Comparison of ENCODE assay signal across 8 mouse cellular contexts in genomic region chr2:11553471-11554400, GRCm38 (mm10). TPM values are rescaled to one million over a fixed set of nuclear protein-coding genes. Genes with fewer than 3 reads are reported as not detected.
A peak's percentile ranks its signal among the peaks of the same experiment; 100 is the strongest.
DNase-seq lines count a peak whose midpoint lies in the region; ATAC-seq and TF ChIP-seq lines count a peak whose summit lies in the region.

TSS of gene Pfkfb3 (minus strand) at chr2:11554077.

- no peak within 1 kb of the TSS for H3K27ac ChIP-seq in cerebellum, adult 2 months (ENCODE audit: insufficient read depth, low read length)
- H3K27ac ChIP-seq in lung, embryonic 14.5 days (ENCODE audit: low read depth), result no peak within 1 kb of the TSS
- no peak within 1 kb of the TSS for H3K27ac ChIP-seq in neural tube, embryonic 15.5 days (replicated peaks)

- ATAC-seq in frontal cortex, adult (ENCODE audit: low TSS enrichment), result peak; percentile 86
- ATAC-seq in hematopoietic stem cell, adult 5-6 weeks (replicated peaks in 1 of 2; ENCODE audit: insufficient read depth in 1 of 2, low FRiP score in 2 of 2, low TSS enrichment in 1 of 2, low read depth in 1 of 2, poor library complexity in 2 of 2, severe bottlenecking in 2 of 2), result peak; percentile 93 to 94
- ATAC-seq in lung, embryonic 14.5 days (ENCODE audit: insufficient read depth), result peak; percentile 89
- peak; percentile 89 for ATAC-seq in neural tube, embryonic 15.5 days (ENCODE audit: low FRiP score)

- no peak for TF ChIP-seq POLR2A in cerebellum, adult 2 months (IDR thresholded peaks at IDR 0.05; ENCODE audit: borderline replicate concordance, insufficient read depth, low read length)

- H3K4me3 ChIP-seq in E14TG2a.4 (replicated peaks; ENCODE audit: low read length), result peak within 1 kb of the TSS; percentile 84
- peak within 1 kb of the TSS; percentile 78 for H3K4me3 ChIP-seq in cerebellum, adult 2 months (replicated peaks; ENCODE audit: insufficient read depth, low read depth, low read length)
- H3K4me3 ChIP-seq in lung, embryonic 14.5 days (ENCODE audit: low read depth, low read length), result peak within 1 kb of the TSS; percentile 56
- peak within 1 kb of the TSS; percentile 57 for H3K4me3 ChIP-seq in neural tube, embryonic 15.5 days (replicated peaks)

- H3K4me1 ChIP-seq in E14TG2a.4 (replicated peaks; ENCODE audit: low read depth, low read length), result peaks cover 50% of the 10 kb centered on the region
- no peaks in the 10 kb centered on the region for H3K4me1 ChIP-seq in cerebellum, adult 2 months (ENCODE audit: control insufficient read depth, insufficient read depth, low read length)
- 0 out of 2 replicates have a peak, but pooled peaks cover 3% of the 10 kb centered on the region for H3K4me1 ChIP-seq in lung, embryonic 14.5 days (ENCODE audit: insufficient read depth)
- peaks cover 19% of the 10 kb centered on the region for H3K4me1 ChIP-seq in neural tube, embryonic 15.5 days

- no peak for TF ChIP-seq CTCF in E14TG2a.4 (conservative IDR thresholded peaks at IDR 0.05; ENCODE audit: low read length)
- no peak for TF ChIP-seq CTCF in cerebellum, adult 2 months (IDR thresholded peaks at IDR 0.05; ENCODE audit: borderline replicate concordance, insufficient read depth, low read depth, low read length)
- no peak for TF ChIP-seq CTCF in lung, embryonic 14.5 days (IDR thresholded peaks at IDR 0.05; ENCODE audit: low read depth)

- H3K27me3 ChIP-seq in E14TG2a.4 (ENCODE audit: insufficient read depth, low read length), result peaks cover 56% of the 10 kb centered on the region
- no peaks in the 10 kb centered on the region for H3K27me3 ChIP-seq in cerebellum, adult 2 months (ENCODE audit: control insufficient read depth, insufficient read depth, low read length)
- H3K27me3 ChIP-seq in lung, embryonic 14.5 days (ENCODE audit: insufficient read depth, low read length), result peaks cover 4% of the 10 kb centered on the region; the same call in 1 of the 2 replicates
- peaks cover 18% of the 10 kb centered on the region for H3K27me3 ChIP-seq in neural tube, embryonic 15.5 days (replicated peaks)

- H3K36me3 ChIP-seq in E14TG2a.4 (ENCODE audit: insufficient read depth, low read length), result no peaks in the 10 kb centered on the region
- no peaks in the 10 kb centered on the region for H3K36me3 ChIP-seq in lung, embryonic 14.5 days (ENCODE audit: insufficient read depth)
- H3K36me3 ChIP-seq in neural tube, embryonic 15.5 days, result no peaks in the 10 kb centered on the region

- DNase-seq in cerebellum, adult 2 months, result peak; percentile 68 to 70
- DNase-seq in layer of hippocampus, adult 8-10 months (ENCODE audit: low spot score in 2 of 2), result peak; percentile 50 to 57
- DNase-seq in lung, embryonic 14.5 days, result peak; percentile 86
- DNase-seq in thymus, adult 18-20 months, result peak; percentile 72 to 78

- WGBS in cerebellum, adult 2 months, result 3% methylated on average over 67 of the region's 67 CpGs
- WGBS in lung, embryonic 14.5 days, result 1% methylated on average over 60 of the region's 67 CpGs
- 1% methylated on average over 65 of the region's 67 CpGs for WGBS in neural tube, embryonic 15.5 days

- H3K4me2 ChIP-seq in lung, embryonic 14.5 days, result peak within 1 kb of the TSS; percentile 99
- H3K4me2 ChIP-seq in neural tube, embryonic 15.5 days, result peak within 1 kb of the TSS; percentile 94

- no peaks in the 10 kb centered on the region for H3K9me3 ChIP-seq in E14TG2a.4 (ENCODE audit: low read length)
- H3K9me3 ChIP-seq in lung, embryonic 14.5 days (ENCODE audit: low read depth, low read length), result no peaks in the 10 kb centered on the region
- H3K9me3 ChIP-seq in neural tube, embryonic 15.5 days (replicated peaks), result no peaks in the 10 kb centered on the region

- H3K9ac ChIP-seq in lung, embryonic 14.5 days, result peak within 1 kb of the TSS; percentile 65
- peak within 1 kb of the TSS; percentile 54 for H3K9ac ChIP-seq in neural tube, embryonic 15.5 days (replicated peaks)

RNA-seq across cellular contexts. Expression of gene Pfkfb3, which starts in this region (rescaled TPM):
- 33.8 and 38.2 TPM in 2 replicates for polyA plus RNA-seq in cerebellum, adult 2 months (2012; rRNA removed)
- 22.7 and 38.3 TPM in 2 replicates for total RNA-seq in hematopoietic stem cell, adult 5-6 weeks (2017)
- 10 to 100 TPM; 42.5 to 50.7 (median 45.4) TPM for total RNA-seq in layer of hippocampus, adult 8-10 months (2022)
- polyA plus RNA-seq in lung, embryonic 14.5 days (2014; fragmentation: Nextera tagmentation; extraction: Ambion mirVana), result 28.8 and 30.0 TPM in 2 replicates
- 26.5 and 29.8 TPM in 2 replicates for polyA plus RNA-seq in neural tube, embryonic 15.5 days (2015; fragmentation: Nextera tagmentation; extraction: Ambion mirVana)
